Mouse (Mus musculus) thymus, adult 2 months (tissue): ENCODE data around the gene BC005624. TPM values are rescaled to one million over a fixed set of nuclear protein-coding genes. Genes with fewer than 3 reads are reported as not detected.
A peak's percentile ranks its signal among the peaks of the same experiment; 100 is the strongest.
"Not testable (repeated sequence)": the region's sequence is repeated elsewhere in the genome, so short reads cannot be mapped to it uniquely, and the experiment has no call there.

Experiments
- DNase-seq: peaks from one replicate; pipeline ENCODE4 v3.0.0; 2021
- H3K27ac ChIP-seq: fragments of 200-500 bp; 2 replicates; pipeline ENCODE4 v1.5.1; 2012; ENCODE audit warnings: low read length, control low read depth; ENCODE audit not compliant: control insufficient read depth, insufficient read depth
- H3K27me3 ChIP-seq: fragments of 200-500 bp; 2 replicates; pipeline ENCODE4 v1.6.1; 2012; ENCODE audit warnings: mild to moderate bottlenecking, low read length, moderate library complexity, mixed read lengths; ENCODE audit not compliant: control insufficient read depth, insufficient read depth
- H3K36me3 ChIP-seq: fragments of 200-500 bp; 2 replicates; pipeline ENCODE4 v1.6.1; 2012; ENCODE audit warnings: mild to moderate bottlenecking, low read length, moderate library complexity; ENCODE audit not compliant: control insufficient read depth, insufficient read depth
- H3K4me1 ChIP-seq: fragments of 200-500 bp; replicated peaks from 2 replicates; pipeline ENCODE4 v1.6.1; 2012; ENCODE audit warnings: low read length; ENCODE audit not compliant: control insufficient read depth, insufficient read depth
- H3K4me3 ChIP-seq: fragments of 200-500 bp; 2 replicates; pipeline ENCODE4 v1.5.1; 2012; ENCODE audit warnings: mild to moderate bottlenecking, low read length, control low read depth, moderate library complexity; ENCODE audit not compliant: control insufficient read depth, insufficient read depth
- CTCF ChIP-seq: fragments of 200-500 bp; IDR thresholded peaks from 2 replicates; pipeline ENCODE4 v1.5.1; 2012; ENCODE audit warnings: mild to moderate bottlenecking, control low read depth, low read length, moderate library complexity, borderline replicate concordance; ENCODE audit not compliant: control insufficient read depth, poor library complexity, insufficient read depth; ENCODE audit errors: extremely low read depth
- POLR2A ChIP-seq: fragments of 200-500 bp; IDR thresholded peaks from 2 replicates; pipeline ENCODE4 v1.6.1; 2012; ENCODE audit warnings: mild to moderate bottlenecking, low read length, control low read depth, moderate library complexity; ENCODE audit not compliant: control insufficient read depth, poor library complexity, insufficient read depth; ENCODE audit errors: extremely low read depth
- WGBS: fragments of 180-500 bp; shearing (Covaris S2); methylation state at CpG from one replicate; pipeline ENCODE4 v1.1.7; 2018; 5-methylcytosine and 5-hydroxymethylcytosine counted together
- polyA plus RNA-seq: library from polyadenylated mRNA; depleted of rRNA; stranded (reverse); fragments of >200 nt; gene quantifications from 2 replicates; pipeline ENCODE4 v1.2.3, GENCODE M21; 2012

BC005624 gene
- polyA plus RNA-seq, 1 experiment, result 37.9 TPM

GRCm38 (mm10) chr2:30941586-30941985 lies 40.4 kb downstream of the BC005624 start:
- DNase-seq, result no peak
- TF ChIP-seq CTCF (no peak), POLR2A (no peak)
- H3K27me3 ChIP-seq, result no peaks in the 10 kb centered on the region
- no peaks in the 10 kb centered on the region for H3K36me3 ChIP-seq
- no peak overlapping the region for H3K4me3 ChIP-seq
- 0 out of 2 replicates have a peak, but pooled peaks cover 2% of the 10 kb centered on the region for H3K4me1 ChIP-seq
- H3K27ac ChIP-seq, result no peak overlapping the region
- WGBS, result 88% methylated on average over 5 of the region's 5 CpGs

- WGBS, result 77% methylated on average over 4 of the region's 4 CpGs
- Histone ChIP-seq H3K27ac (no peak overlapping the region), H3K27me3 (no peaks in the 10 kb centered on the region), H3K36me3 (no peaks in the 10 kb centered on the region), H3K4me3 (no peak overlapping the region), H3K4me1 (0 out of 2 replicates have a peak, but pooled peaks cover 2% of the 10 kb centered on the region)
- TF ChIP-seq POLR2A (no peak), CTCF (no peak)
- no peak for DNase-seq
Measured at GRCm38 (mm10) chr2:30938574-30938991, 43.4 kb downstream of the BC005624 start.

GRCm38 (mm10) chr2:30937731-30938130 lies 44.3 kb downstream of the BC005624 start:
- H3K4me1 ChIP-seq, result 0 out of 2 replicates have a peak, but pooled peaks cover 2% of the 10 kb centered on the region
- no peak overlapping the region for H3K4me3 ChIP-seq
- TF ChIP-seq POLR2A (no peak), CTCF (no peak)
- no peaks in the 10 kb centered on the region for H3K36me3 ChIP-seq
- no peaks in the 10 kb centered on the region for H3K27me3 ChIP-seq
- WGBS, result 80% methylated on average over 8 of the region's 8 CpGs
- DNase-seq, result no peak
- no peak overlapping the region for H3K27ac ChIP-seq

GRCm38 (mm10) chr2:30936808-30937207 lies 45.2 kb downstream of the BC005624 start:
- no peak overlapping the region for H3K27ac ChIP-seq
- no peak for DNase-seq
- WGBS, result 95% methylated on average over 3 of the region's 3 CpGs
- H3K36me3 ChIP-seq, result no peaks in the 10 kb centered on the region
- H3K27me3 ChIP-seq, result no peaks in the 10 kb centered on the region
- no peak overlapping the region for H3K4me3 ChIP-seq
- TF ChIP-seq CTCF, result no peak
- TF ChIP-seq POLR2A, result no peak
- no peaks in the 10 kb centered on the region for H3K4me1 ChIP-seq

- Histone ChIP-seq H3K27me3 (no peaks in the 10 kb centered on the region), H3K27ac (no peak overlapping the region), H3K36me3 (no peaks in the 10 kb centered on the region), H3K4me1 (peaks cover 4% of the 10 kb centered on the region), H3K4me3 (no peak overlapping the region)
- 20% methylated on average over 7 of the region's 7 CpGs for whole genome bisulfite sequencing
- DNase-seq, result peak; percentile 73
- TF ChIP-seq POLR2A (no peak), CTCF (no peak)
Measured at GRCm38 (mm10) chr2:30933917-30934450, 48.0 kb downstream of the BC005624 start.

- TF ChIP-seq POLR2A (no peak), CTCF (no peak)
- WGBS, result 90% methylated on average over 6 of the region's 6 CpGs
- no peak for DNase-seq
- Histone ChIP-seq H3K4me1 (peaks cover 4% of the 10 kb centered on the region), H3K27me3 (no peaks in the 10 kb centered on the region), H3K36me3 (no peaks in the 10 kb centered on the region), H3K4me3 (no peak overlapping the region), H3K27ac (no peak overlapping the region)
Measured at GRCm38 (mm10) chr2:30933032-30933431, 49.0 kb downstream of the BC005624 start.

GRCm38 (mm10) chr2:30931922-30932321 lies 50.1 kb downstream of the BC005624 start:
- TF ChIP-seq CTCF (no peak), POLR2A (no peak)
- Histone ChIP-seq H3K4me1 (peaks cover 13% of the 10 kb centered on the region), H3K36me3 (no peaks in the 10 kb centered on the region), H3K27me3 (no peaks in the 10 kb centered on the region), H3K27ac (no peak overlapping the region), H3K4me3 (no peak overlapping the region)
- 82% methylated on average over 3 of the region's 3 CpGs for WGBS
- no peak for DNase-seq

- not testable (repeated sequence) for DNase-seq, H3K36me3 ChIP-seq, H3K27ac ChIP-seq, H3K27me3 ChIP-seq, H3K4me3 ChIP-seq
- H3K4me1 ChIP-seq, result peaks cover 14% of the 10 kb centered on the region
- 97% methylated on average over 2 of the region's 2 CpGs for WGBS
Measured at GRCm38 (mm10) chr2:30930846-30931245, 51.2 kb downstream of the BC005624 start.
